In genomic region chr14:13578101-13578500, GRCm38 (mm10) we compare ENCODE assay signal across 21 mouse cellular contexts.
"Had no signal": no experiment of that assay in that cellular context is flagged by ENCODE, and none has a peak within 500 bp of the region (broad histone marks: within the 10 kb centered on the region; RNA-seq: fewer than 3 reads in every experiment).

No protein-coding gene starts in this region.

- ATAC-seq: intestine, postnatal 0 days had no signal

- H3K4me2 ChIP-seq: liver, embryonic 13.5 days; midbrain, embryonic 12.5 days; midbrain, embryonic 15.5 days; neural tube, embryonic 12.5 days; neural tube, embryonic 15.5 days had no signal

- H3K9me3 ChIP-seq: liver, embryonic 13.5 days; midbrain, embryonic 12.5 days; midbrain, embryonic 15.5 days; neural tube, embryonic 12.5 days; neural tube, embryonic 15.5 days had no signal

- DNase-seq: kidney, adult 8-10 months; kidney, postnatal 14 days; layer of hippocampus, adult 9-11 months; liver, embryonic 13.5 days; lung, adult 2 months; lung, postnatal 14 days; lung, postnatal 4 days; right cerebral cortex, adult 18-20 months; right cerebral cortex, postnatal 14 days; right cerebral cortex, postnatal 4 days; thymus, adult 2 months; thymus, postnatal 14 days; thymus, postnatal 4 days had no signal

- H3K27me3 ChIP-seq: liver, embryonic 13.5 days; midbrain, embryonic 12.5 days; midbrain, embryonic 15.5 days; neural tube, embryonic 12.5 days; neural tube, embryonic 15.5 days had no signal

- H3K27ac ChIP-seq: layer of hippocampus, adult 2 months; left cerebral cortex, adult 2 months; liver, embryonic 13.5 days; midbrain, embryonic 12.5 days; midbrain, embryonic 15.5 days; neural tube, embryonic 12.5 days; neural tube, embryonic 15.5 days; stomach, postnatal 0 days had no signal

- H3K4me3 ChIP-seq: layer of hippocampus, adult 2 months; left cerebral cortex, adult 2 months; liver, embryonic 13.5 days; midbrain, embryonic 12.5 days; midbrain, embryonic 15.5 days; neural tube, embryonic 12.5 days; neural tube, embryonic 15.5 days had no signal

- H3K9ac ChIP-seq: liver, embryonic 13.5 days; midbrain, embryonic 12.5 days; midbrain, embryonic 15.5 days; neural tube, embryonic 12.5 days; neural tube, embryonic 15.5 days had no signal

- H3K4me1 ChIP-seq: liver, embryonic 13.5 days; midbrain, embryonic 12.5 days; midbrain, embryonic 15.5 days; neural tube, embryonic 12.5 days; neural tube, embryonic 15.5 days had no signal

- H3K36me3 ChIP-seq: liver, embryonic 13.5 days; midbrain, embryonic 12.5 days; midbrain, embryonic 15.5 days; neural tube, embryonic 12.5 days; neural tube, embryonic 15.5 days had no signal
